Mouse (Mus musculus): ENCODE measurements around the gene Foxred1. TPM values are rescaled to one million over a fixed set of nuclear protein-coding genes. Genes with fewer than 3 reads are reported as not detected.

The Foxred1 gene
- total RNA-seq, 2 experiments from 2014 or later = 13.6 to 42.8 TPM

GRCm38 (mm10) chr9:35194048-35194447, 16.8 kb downstream of the Foxred1 start:
- peak; percentile 76 for ATAC-seq (replicated peaks; ENCODE audit: poor library complexity)

- no peak for ATAC-seq (replicated peaks; ENCODE audit: poor library complexity)
These were observed 17.8 kb downstream of the Foxred1 start for GRCm38 (mm10) chr9:35192983-35193542.

DNA sequence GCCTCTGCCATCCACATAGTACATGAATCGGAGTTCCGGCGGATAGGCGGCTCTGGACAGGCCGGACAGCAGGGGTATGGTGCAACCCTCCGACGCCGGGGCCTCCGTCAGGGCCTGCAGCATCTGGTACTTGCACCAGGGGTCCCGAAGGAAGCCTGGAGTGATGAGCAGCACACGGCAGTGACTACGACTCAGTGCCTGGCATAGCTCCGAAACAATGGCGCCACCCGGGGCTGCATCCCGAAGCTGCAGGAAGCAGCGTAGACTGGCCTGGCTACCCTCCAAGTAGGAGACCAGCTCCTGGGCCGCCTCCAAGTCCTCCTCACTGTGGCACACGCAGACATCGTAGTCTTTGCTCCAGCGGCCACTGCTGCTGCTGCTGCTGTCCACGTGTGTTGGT, 22.2 kb downstream of the Foxred1 start:
- no peak for ATAC-seq (replicated peaks; ENCODE audit: poor library complexity)

DNA sequence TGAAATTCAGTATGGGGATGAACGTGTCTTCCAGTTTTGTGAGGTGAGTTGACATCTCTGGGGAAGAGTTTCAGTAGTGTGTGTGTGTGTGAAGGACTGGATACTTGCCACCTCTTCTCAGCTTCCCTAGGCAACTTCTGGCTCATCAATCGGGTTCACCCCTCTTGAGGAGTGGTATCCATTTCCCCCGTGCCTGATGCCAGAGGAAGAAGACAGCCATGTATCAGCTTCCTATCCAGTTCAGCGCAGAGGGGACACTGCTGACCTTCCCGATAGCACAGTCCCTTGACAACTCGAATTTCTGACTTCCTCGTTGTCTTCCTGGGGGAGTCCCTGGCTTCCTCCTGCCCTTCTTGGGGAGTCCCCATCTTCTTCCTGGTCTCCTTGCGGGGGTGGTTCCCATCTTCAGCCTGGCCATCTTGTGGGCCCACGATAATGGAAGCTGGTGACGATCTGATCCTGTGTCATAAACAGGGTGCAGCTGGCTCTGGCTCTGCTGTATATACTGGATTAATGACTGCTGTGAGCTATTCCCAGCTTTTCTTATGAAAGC, 23.4 kb downstream of the Foxred1 start:
- ATAC-seq (replicated peaks; ENCODE audit: poor library complexity) = no peak

- no peak for ATAC-seq (replicated peaks; ENCODE audit: poor library complexity)
These were observed 24.4 kb downstream of the Foxred1 start for GRCm38 (mm10) chr9:35186430-35186829.

DNA sequence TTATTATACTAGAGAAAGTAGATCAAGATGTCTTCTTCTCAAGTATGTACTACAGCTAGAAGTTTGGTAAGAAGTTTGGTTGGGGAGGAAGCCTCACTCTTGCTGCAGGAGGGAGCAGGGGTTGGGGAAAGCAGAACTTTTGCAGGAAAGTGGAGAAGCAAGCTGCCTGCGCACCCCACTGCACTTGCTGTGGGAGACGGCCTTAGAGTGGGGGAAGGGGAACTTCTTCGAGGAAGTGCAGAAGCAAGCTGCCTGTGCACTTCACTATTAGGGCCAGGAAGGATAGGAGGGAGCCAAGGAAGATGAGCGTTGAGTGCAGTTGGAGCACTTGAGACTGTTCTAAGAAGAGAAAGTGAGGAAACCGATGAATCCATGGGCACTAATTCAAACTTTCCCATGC, 27.5 kb downstream of the Foxred1 start:
- peak; percentile 93 for ATAC-seq (replicated peaks; ENCODE audit: poor library complexity)

DNA sequence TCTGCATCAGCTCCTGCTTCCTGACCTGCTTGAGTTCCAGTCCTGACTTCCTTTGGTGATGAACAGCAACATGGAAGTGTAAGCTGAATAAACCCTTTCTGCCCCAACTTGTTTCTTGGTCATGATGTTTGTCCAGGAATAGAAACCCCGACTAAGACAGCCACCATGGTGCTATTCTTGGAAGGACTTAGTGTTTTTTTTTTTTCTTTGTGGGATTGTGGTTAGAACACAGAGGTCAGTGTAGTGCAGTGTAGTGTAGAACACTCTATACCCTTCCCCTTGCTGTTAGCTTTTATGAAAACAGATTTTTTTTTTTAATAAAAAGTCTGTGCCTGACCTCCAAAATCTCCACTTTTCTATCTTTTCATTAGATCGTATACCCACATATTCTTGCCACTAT, 28.0 kb downstream of the Foxred1 start:
- peak; percentile 69 for ATAC-seq (replicated peaks; ENCODE audit: poor library complexity)

DNA sequence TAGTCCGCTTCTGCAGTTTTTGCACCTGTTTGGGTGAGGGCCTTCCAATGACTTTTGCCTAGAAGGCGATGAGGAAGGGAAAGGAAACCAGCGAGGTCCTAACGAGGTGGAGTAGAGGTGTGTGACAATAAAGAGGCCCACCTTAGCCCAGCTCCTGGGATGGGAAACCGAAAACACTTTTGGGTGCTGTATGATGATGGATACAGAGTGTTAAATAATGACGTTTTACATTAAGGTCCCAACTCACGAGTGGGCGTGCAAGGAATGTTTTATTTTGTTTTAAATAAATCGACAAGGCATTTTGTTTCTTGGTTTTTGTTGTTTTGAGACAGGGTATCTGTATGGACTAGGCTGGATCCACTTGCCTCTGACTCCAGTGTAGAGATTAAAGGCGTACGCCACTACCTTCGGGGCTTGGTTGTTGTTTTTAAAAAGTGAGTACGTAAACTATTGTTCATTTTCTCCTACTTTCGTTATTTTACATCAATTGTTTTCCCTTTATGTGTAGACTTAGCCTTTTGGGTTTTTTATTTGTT, 34.7 kb downstream of the Foxred1 start:
- ATAC-seq (replicated peaks; ENCODE audit: poor library complexity) = no peak

DNA sequence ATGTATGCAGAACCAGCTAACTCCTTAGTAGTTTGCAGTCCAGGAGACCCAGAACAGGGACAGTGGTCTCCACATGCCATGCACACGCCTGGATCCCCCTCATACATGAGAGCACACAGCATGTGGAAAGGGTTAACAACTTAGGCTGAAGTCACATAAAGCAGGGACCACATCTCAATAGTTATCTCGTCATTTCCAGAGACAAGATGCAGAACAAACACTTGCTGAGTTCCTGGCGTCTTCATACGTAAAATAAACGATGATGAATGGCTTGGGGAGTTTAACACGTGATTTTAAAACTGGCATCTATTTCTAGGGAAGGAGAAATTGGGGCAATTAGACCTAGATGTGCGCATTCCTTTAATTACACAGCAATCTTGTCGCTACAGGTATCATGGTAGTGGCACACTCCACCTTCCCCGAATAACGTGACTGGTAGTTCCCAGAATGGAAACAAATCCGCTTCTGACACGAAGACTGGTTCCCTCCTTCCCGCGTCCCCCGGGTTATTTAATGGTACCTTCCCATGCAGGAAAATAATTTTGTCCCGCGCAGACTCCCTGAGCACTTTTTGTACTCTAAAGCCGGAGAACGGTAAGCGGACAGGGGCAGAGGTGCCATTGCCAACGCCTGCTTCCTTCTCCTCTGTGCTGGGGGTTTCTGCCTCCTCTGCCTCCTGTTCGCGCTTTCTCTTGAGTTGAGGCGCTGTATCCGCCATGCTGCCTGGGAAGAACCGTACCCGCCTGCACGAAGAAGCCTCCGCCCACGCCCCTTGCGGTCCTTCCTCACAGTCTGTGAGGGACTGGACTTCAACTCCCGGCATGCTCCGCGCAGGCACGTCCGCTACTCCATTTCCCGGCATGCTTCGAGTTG, 35.4 kb downstream of the Foxred1 start, which contains the start of gene Dcps:
Gene Dcps, minus strand, starts transcription at position 811 of the 873 bp plus-strand sequence.
- ATAC-seq (replicated peaks; ENCODE audit: poor library complexity) = peak; percentile 96

- no peak for ATAC-seq (replicated peaks; ENCODE audit: poor library complexity)
These were observed 37.5 kb downstream of the Foxred1 start for GRCm38 (mm10) chr9:35173331-35173730.

DNA sequence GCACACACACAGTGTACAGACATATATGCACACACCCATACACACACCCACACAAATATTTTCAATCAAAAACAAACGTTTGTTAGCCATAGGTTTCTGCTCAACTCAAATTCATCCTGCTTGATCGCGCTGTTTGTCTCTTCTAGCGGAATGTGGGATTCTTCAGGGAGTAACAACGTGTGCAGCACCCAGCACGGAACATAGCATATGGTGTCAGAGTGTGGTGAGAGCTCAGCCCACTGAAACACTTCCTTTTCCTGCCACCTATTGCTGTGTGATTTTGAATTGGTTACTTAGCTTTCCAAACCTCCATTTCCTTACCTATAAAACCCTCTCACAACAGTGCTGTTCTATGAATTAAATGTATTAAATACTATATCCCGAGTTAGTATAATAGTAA, 40.8 kb downstream of the Foxred1 start:
- no peak for ATAC-seq (replicated peaks; ENCODE audit: poor library complexity)

DNA sequence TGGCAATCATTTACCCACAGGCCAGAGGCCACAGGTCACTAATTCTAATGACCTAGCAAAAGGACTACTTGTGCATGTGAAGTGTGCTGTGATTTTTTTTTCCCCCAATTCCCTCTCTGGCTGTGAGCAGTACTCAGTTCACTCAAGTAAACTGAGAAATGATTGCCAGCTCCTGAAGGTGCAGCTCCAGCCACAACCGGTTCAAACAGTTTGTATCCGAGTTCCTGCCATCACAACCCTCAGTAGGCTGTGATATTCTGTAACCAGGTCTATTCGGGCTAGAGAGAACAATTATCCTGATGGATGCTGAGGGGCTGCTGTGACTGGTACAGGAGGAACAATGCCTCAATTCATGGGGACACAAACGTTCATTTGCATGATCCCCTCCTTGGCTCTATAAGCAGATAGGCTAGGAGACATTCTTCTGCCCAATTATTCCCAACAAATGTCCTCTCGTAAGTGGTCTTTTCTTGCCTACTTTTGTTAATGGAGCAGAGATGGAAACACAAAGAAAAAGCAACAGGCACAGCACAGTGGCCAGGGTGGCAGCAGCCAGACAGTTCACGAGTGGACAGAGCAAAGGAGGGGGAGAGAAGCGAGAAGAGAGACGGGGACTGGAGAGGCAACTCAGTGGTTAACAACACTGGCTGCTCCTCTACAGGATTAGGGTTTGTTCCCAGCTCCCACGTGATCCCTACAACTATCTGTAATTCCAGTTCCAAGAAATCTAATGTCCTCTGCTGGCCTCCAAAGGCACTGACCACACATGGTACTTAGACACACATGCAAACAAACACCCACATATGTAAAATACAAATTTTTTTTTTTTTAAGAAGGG, 43.8 kb downstream of the Foxred1 start:
- no peak for ATAC-seq (replicated peaks; ENCODE audit: poor library complexity)

DNA sequence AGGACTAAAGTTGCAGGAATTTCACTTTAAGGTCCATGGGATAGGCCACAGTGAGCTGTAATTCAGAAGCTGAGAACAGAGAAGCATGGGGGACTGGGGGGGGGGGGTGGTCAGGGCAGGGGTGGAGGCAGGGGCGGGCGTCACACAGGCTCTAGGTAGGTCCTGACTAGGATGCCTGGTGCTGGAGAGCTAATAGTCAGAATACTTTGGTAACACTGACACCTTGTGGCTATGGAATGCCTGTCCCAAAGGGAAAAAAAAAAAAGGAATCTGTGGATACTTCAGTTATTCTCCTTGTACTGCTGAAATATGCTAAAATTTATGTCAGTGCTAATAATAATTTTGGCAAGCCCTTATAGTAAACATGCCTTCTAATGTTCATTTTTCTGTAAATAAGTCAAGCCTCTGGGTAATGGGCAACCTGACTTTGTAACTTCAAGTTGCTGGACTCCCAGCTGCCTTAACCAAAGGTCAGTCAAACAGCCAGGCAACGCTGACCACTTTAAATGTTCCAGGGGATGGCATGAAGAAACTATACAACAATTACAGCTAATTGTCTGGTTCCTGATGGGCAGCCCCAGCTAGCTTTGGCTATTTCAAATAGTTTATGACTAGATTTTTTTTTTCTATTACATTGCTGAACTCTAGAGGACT, 44.6 kb downstream of the Foxred1 start:
- peak; percentile 88 for ATAC-seq (replicated peaks; ENCODE audit: poor library complexity)

DNA sequence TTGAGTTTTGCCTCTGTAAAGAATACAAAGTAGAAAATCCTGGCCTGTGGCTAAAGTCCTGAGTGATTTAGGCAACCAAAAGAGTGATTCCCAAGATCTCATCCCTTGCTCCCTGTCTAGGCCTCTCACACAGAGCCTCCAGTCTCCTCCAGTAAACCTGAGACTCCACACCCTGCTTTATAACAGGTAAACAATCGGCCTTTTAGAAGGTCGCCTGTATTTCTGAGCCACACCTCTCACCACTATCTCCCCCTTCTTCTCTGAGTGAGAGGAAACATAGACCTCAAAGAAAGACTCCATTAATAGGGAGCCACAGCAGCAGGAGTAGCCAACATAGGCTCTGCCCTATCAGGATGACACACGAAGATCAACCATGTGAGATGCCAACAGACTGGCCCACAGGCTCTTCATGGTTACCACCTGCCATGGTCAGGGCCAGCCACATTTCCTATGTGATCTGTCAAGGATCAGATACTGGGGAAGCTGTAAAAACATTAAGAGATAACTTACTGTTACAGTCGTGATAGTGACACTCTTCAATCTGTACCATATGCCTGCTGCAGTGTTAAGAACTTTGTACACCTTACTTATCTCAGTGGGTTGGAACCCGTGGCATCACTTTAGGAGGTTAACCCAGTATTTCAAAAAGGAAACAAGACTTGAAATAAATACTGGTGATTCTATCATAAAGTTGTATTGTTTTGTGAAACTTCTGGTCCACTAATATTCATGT, 46.5 kb downstream of the Foxred1 start:
- peak; percentile 58 for ATAC-seq (replicated peaks; ENCODE audit: poor library complexity)

- ATAC-seq (replicated peaks; ENCODE audit: poor library complexity) = no peak
These were observed 47.7 kb downstream of the Foxred1 start for GRCm38 (mm10) chr9:35163011-35163690.

GRCm38 (mm10) chr9:35161721-35162120, 49.1 kb downstream of the Foxred1 start:
- no peak for ATAC-seq (replicated peaks; ENCODE audit: poor library complexity)

DNA sequence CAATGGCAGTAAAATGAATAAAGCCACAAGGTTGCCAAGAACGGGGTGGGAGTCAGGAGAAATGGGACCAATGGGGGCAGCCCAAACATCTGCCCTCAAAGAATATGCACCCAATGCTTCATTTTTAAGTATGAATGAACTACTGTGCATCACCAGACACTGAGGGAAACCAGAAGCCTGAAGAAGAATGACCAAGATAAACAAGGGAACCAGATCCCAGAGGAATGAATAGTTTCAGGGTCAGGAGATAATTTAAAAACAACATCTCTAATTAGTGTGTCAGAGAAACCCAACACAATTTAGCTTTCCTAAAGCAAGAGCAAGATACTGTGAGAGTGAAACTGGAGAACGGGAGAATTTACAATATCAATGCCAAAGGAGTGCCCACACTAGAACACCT, 50.2 kb downstream of the Foxred1 start:
- no peak for ATAC-seq (replicated peaks; ENCODE audit: poor library complexity)

- no peak for ATAC-seq (replicated peaks; ENCODE audit: poor library complexity)
These were observed 52.4 kb downstream of the Foxred1 start for GRCm38 (mm10) chr9:35158477-35158876.

- ATAC-seq (replicated peaks; ENCODE audit: poor library complexity) = no peak
These were observed 54.0 kb downstream of the Foxred1 start for GRCm38 (mm10) chr9:35156862-35157261.

Measured in megakaryocyte progenitor cell, adult 5-6 weeks (primary cell).